Mouse (Mus musculus) right cerebral cortex, postnatal 25 days (tissue): ENCODE measurements around the gene 2610042L04Rik.
"Not testable (repeated sequence)": the region's sequence is repeated elsewhere in the genome, so short reads cannot be mapped to it uniquely, and the experiment has no call there.

ENCODE experiments used
- DNase-seq: peaks from one replicate; pipeline ENCODE4 v3.0.0; 2022

2610042L04Rik gene

GRCm38 (mm10) chr14:4334476-4335080, at the start of gene 2610042L04Rik:
Gene 2610042L04Rik (plus strand): TSS chr14:4334763.
- DNase-seq, result peak; percentile 3

DNA sequence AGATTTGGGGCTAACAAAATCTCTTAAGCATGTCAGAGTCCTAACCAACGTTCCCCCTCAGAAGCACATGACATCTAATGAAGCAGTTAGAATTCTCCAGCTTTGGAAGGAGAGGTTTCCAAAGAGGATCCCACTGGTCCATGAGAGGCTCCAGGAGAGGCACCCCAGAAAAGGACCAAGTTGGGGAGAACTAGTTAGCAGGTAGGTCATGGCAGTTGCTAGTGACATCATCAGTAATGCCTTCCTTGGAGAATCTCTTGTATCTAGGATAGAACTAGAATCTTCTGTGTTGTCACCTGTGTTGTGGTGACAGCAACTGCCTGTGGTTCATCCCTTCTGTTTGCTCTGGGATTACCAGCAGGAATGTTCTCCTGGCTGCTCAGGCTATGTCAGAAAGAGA, 17.6 kb upstream of the 2610042L04Rik start, which contains the start of gene Gm3149:
Gm3149 (plus strand) TSS at position 301 of the 400 bp plus-strand sequence.
- DNase-seq, result not testable (repeated sequence)

GRCm38 (mm10) chr14:4335506-4335905, 943 bp downstream of the 2610042L04Rik start:
- DNase-seq, result not testable (repeated sequence)

DNA sequence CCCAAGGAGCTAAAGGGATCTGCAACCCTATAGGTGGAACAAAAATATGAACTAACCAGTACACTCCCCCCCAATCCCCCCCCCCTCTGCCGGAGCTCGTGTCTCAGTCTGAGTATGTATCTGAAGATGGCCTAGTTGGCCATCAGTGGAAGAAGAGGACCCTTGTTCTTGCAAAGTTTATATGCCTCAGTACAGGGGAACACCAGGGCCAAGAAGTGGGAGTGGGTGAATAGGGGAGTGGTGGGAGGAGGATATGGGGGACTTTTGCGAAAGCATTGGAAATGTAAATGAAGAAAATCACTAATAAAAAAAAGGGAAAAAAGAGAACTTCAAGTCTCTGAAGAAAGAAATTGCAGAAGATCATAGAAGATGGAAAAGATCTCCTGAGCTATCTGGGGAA, 34.4 kb downstream of the 2610042L04Rik start:
- DNase-seq, result not testable (repeated sequence)

DNA sequence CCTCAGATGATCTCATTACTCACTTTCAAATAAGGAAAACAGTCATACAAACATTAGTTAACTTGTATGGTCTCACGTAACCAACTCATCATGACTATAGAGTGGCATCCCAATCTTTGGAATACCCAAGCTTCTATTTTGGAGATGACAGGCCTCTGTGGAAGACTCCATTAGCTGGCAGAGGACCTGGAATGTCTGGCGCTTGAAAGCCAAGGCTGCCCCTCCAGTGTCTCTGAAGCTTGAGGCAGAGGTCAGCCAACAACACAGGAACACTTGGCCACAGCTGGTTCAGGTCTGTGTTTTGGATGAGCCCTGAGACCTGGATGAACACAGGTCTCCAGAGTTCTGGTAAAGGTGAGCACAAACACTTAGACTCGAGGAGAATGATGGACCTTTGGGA, 35.1 kb downstream of the 2610042L04Rik start:
- not testable (repeated sequence) for DNase-seq

- not testable (repeated sequence) for DNase-seq
Observed at GRCm38 (mm10) chr14:4377871-4378270, 43.3 kb downstream of the 2610042L04Rik start.

DNA sequence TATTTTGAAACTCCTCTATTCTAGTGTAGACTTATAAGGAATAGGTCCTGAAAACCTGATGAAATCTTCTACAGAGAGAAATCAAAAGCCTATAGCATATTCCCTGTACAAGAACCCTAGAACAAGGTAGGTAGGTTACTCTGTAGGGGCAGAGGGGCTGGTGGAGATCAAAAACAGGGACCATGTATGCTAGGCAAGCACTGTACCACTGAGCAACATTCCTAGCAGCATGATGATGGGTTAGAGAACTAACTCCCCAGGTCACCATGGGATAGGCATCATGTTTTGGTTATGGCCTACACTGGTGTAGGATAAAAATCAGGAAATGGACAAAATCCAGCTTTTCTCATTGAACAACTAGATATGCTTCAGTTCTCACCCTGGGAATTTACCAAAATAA, 51.0 kb downstream of the 2610042L04Rik start:
- not testable (repeated sequence) for DNase-seq

DNA sequence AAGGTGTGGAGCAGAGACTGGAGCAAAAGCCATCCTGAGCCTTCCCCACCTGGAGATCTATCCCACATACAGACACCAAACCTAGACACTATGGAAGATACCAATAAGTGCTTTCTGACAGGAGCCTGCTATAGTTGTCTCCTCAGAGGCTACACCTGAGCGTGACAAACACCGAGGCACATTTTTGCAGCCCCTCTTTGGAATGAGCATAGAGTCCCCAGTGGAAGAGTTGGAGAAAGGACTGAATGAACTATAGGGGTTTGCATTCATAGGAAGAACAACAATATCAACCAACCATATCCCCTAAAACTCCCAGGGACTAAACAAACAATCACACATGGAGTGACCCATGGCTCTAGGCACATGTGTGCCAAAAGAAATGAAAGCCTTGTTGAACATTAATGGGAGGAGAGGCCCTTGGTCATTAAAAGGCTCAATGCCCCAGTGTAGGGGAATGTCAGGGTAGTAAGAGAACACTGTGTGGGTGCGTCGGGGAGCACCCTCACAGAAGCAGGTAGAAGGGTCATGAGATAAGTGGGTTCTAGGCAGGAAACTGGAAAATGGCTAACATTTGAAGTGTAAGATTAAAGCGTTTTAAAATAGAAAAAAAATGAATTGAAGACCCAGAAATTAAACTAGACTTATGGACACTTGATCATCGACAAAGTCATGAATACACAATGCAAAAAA, 58.4 kb downstream of the 2610042L04Rik start:
- not testable (repeated sequence) for DNase-seq

DNA sequence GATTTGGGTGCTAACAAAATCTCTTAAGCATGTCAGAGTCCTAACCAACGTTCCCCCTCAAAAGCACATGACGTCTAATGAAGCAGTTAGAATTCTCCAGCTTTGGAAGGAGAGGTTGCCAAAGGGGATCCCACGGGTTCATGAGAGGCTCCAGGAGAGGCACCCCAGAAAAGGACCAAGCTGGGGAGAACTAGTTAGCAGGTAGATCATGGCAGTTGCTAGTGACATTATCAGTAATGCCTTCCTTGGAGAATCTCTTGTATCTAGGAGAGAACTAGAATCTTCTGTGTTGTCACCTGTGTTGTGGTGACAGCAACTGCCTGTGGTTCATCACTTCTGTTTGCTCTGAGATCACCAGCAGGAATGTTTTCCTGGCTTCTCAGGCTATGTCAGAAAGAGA, 62.7 kb downstream of the 2610042L04Rik start, which contains the start of gene Gm3159:
Gm3159 (plus strand) TSS at position 301 of the 400 bp plus-strand sequence.
- DNase-seq, result not testable (repeated sequence)

- DNase-seq, result not testable (repeated sequence)
Observed at GRCm38 (mm10) chr14:4398624-4399023, 64.1 kb downstream of the 2610042L04Rik start.

GRCm38 (mm10) chr14:4400115-4400789, 65.7 kb downstream of the 2610042L04Rik start:
- DNase-seq, result not testable (repeated sequence)

DNA sequence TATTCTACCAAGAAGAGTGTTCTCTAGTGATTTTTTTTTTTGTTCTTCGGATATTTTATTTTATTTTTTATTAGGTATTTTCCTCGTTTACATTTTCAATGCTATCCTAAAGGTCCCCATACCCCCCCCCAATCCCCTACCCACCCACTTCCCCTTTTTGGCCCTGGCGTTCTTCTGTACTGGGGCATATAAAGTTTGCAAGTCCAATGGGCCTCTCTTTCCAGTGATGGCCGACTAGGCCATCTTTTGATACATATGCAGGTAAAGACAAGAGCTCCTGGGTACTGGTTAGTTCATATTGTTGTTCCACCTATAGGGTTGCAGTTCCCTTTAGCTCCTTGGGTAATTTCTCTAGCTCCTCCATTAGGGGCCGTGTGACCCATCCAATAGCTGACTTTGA, 66.7 kb downstream of the 2610042L04Rik start:
- not testable (repeated sequence) for DNase-seq

DNA sequence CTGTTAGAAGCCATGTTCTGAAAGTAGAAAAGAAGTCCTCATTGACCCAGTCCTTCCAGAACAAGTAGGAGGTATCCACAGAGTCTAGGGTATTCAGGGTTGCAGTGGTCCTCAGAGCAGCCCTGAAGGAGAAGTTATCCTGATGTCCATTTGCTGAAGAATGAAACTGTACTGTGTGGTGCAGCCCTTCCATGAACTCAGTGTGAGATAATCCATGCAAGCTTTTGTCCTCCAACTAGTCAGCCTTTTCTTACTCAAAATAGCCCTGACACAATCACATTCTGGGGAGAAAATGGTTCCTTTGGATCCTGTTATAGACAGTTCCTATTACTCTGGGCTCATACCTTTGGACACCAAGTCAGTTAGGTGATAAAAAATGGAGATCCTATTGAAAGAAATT, 69.3 kb downstream of the 2610042L04Rik start:
- not testable (repeated sequence) for DNase-seq
